Mouse (Mus musculus) CH12.LX (cell line): Measurements from ENCODE around the gene Raver1. TPM values are rescaled to one million over a fixed set of nuclear protein-coding genes. Genes with fewer than 3 reads are reported as not detected.

Experiments used
- DNase-seq: peaks from one replicate; pipeline ENCODE4 v3.0.0-alpha.2; 2013; ENCODE audit errors: extremely low read depth
- H3K27ac ChIP-seq: 2 replicates; pipeline ENCODE4 v1.5.1; 2012; ENCODE audit warnings: low read depth, mild to moderate bottlenecking, control low read depth, moderate library complexity; ENCODE audit not compliant: insufficient read depth
- H3K27me3 ChIP-seq: replicated peaks from 2 replicates; pipeline ENCODE3; 2012; ENCODE audit warnings: inconsistent platforms
- H3K36me3 ChIP-seq, 2 experiments: replicated peaks in 1 of 2; 2 replicates each; pipeline versions ENCODE3 to v1.6.1; 2012; ENCODE audit warnings: inconsistent platforms in 1 of 2, low read length in 1 of 2, mild to moderate bottlenecking in 1 of 2, mixed read lengths in 1 of 2, moderate library complexity in 1 of 2; ENCODE audit not compliant: control insufficient read depth in 1 of 2, insufficient read depth in 1 of 2
- H3K4me1 ChIP-seq, 2 experiments: 2 replicates each; pipeline ENCODE4 v1.6.1; 2012; ENCODE audit warnings: inconsistent platforms in 1 of 2, moderate library complexity in 1 of 2; ENCODE audit not compliant: insufficient read depth in 2 of 2, control insufficient read depth in 1 of 2
- H3K4me2 ChIP-seq: 2 replicates; pipeline ENCODE4 v1.6.1; 2012; ENCODE audit warnings: low read depth, mild to moderate bottlenecking, control low read depth; ENCODE audit not compliant: poor library complexity, insufficient read depth, severe bottlenecking
- H3K4me3 ChIP-seq, 3 experiments: fragments of 150-350 bp in 1 of 3; sonication (generic) in 1 of 3; replicated peaks in 1 of 3; 2 replicates each; pipeline versions ENCODE3 to v1.5.1; 2011 to 2012; ENCODE audit warnings: low read depth in 2 of 3, low read length in 2 of 3, mild to moderate bottlenecking in 2 of 3, moderate library complexity in 2 of 3, control low read depth in 1 of 3, improper control_type of control experiment in 1 of 3, inconsistent platforms in 1 of 3, mixed read lengths in 1 of 3; ENCODE audit not compliant: poor library complexity in 1 of 3
- H3K79me2 ChIP-seq: replicated peaks from 2 replicates; pipeline ENCODE4 v1.6.1; 2012; ENCODE audit warnings: mild to moderate bottlenecking, moderate library complexity; ENCODE audit not compliant: control insufficient read depth, poor library complexity, insufficient read depth, severe bottlenecking; ENCODE audit errors: extremely low read depth
- H3K9ac ChIP-seq: 2 replicates; pipeline ENCODE4 v1.6.1; 2012; ENCODE audit warnings: low read depth, mild to moderate bottlenecking, control low read depth, moderate library complexity; ENCODE audit not compliant: insufficient read depth
- H3K9me3 ChIP-seq: replicated peaks from 2 replicates; pipeline ENCODE3; 2012; ENCODE audit warnings: low read length, inconsistent platforms, mixed read lengths
- BHLHE40 ChIP-seq: IDR thresholded peaks from 2 replicates; pipeline ENCODE4 v1.6.1; 2011; ENCODE audit warnings: mild to moderate bottlenecking, low read depth, low read length, improper control_type of control experiment
- CHD1 ChIP-seq: IDR thresholded peaks from 2 replicates; pipeline ENCODE4 v1.6.1; 2012; ENCODE audit warnings: low read depth, low read length, improper control_type of control experiment, inconsistent platforms
- CTCF ChIP-seq, 2 experiments: IDR thresholded peaks in 1 of 2; conservative IDR thresholded peaks in 1 of 2; 2 replicates each; pipeline ENCODE4 v1.5.1; 2011 to 2012; ENCODE audit warnings: low read depth in 2 of 2, low read length in 2 of 2, improper control_type of control experiment in 1 of 2, inconsistent platforms in 1 of 2, mild to moderate bottlenecking in 1 of 2, moderate library complexity in 1 of 2
- E2F4 ChIP-seq: IDR thresholded peaks from 2 replicates; pipeline ENCODE4 v1.6.1; 2011; ENCODE audit warnings: low read depth, low read length, improper control_type of control experiment; ENCODE audit not compliant: insufficient replicate concordance
- ELF1 ChIP-seq: IDR thresholded peaks from 2 replicates; pipeline ENCODE4 v1.6.1; 2014; ENCODE audit warnings: low read depth, mild to moderate bottlenecking, inconsistent platforms, low read length, improper control_type of control experiment
- EP300 ChIP-seq: IDR thresholded peaks from 2 replicates; pipeline ENCODE4 v1.6.1; 2011; ENCODE audit warnings: low read length, improper control_type of control experiment
- ETS1 ChIP-seq: conservative IDR thresholded peaks from 2 replicates; pipeline ENCODE4 v1.6.1; 2012; ENCODE audit warnings: low read depth, mild to moderate bottlenecking, inconsistent platforms, low read length, improper control_type of control experiment, moderate library complexity
- GABPA ChIP-seq: IDR thresholded peaks from 2 replicates; pipeline ENCODE4 v1.6.1; 2012; ENCODE audit warnings: low read depth, low read length, improper control_type of control experiment, inconsistent platforms; ENCODE audit not compliant: insufficient replicate concordance
- HCFC1 ChIP-seq: IDR thresholded peaks from 2 replicates; pipeline ENCODE4 v1.6.1; 2012; ENCODE audit warnings: low read depth, mild to moderate bottlenecking, inconsistent platforms, low read length, improper control_type of control experiment
- IRF4 ChIP-seq: IDR thresholded peaks from 2 replicates; pipeline ENCODE4 v1.6.1; 2014; ENCODE audit warnings: low read depth, mild to moderate bottlenecking, inconsistent platforms, low read length, improper control_type of control experiment
- JUN ChIP-seq: IDR thresholded peaks from 2 replicates; pipeline ENCODE4 v1.6.1; 2011; ENCODE audit warnings: low read depth, mild to moderate bottlenecking, low read length, improper control_type of control experiment, moderate library complexity; ENCODE audit not compliant: insufficient read depth
- MAFK ChIP-seq: IDR thresholded peaks from 2 replicates; pipeline ENCODE4 v1.6.1; 2011; ENCODE audit warnings: low read length, improper control_type of control experiment; ENCODE audit not compliant: insufficient replicate concordance
- MAX ChIP-seq: IDR thresholded peaks from 2 replicates; pipeline ENCODE4 v1.6.1; 2011; ENCODE audit warnings: low read length, improper control_type of control experiment
- MAZ ChIP-seq: IDR thresholded peaks from 2 replicates; pipeline ENCODE4 v1.6.1; 2012; ENCODE audit warnings: low read depth, mild to moderate bottlenecking, inconsistent platforms, low read length, improper control_type of control experiment, moderate library complexity
- MEF2A ChIP-seq: IDR thresholded peaks from 2 replicates; pipeline ENCODE4 v1.6.1; 2014; ENCODE audit warnings: low read depth, mild to moderate bottlenecking, inconsistent platforms, low read length, improper control_type of control experiment, borderline replicate concordance
- MXI1 ChIP-seq: IDR thresholded peaks from 2 replicates; pipeline ENCODE4 v1.6.1; 2011; ENCODE audit warnings: mild to moderate bottlenecking, low read depth, low read length, improper control_type of control experiment
- MYC ChIP-seq: IDR thresholded peaks from 2 replicates; pipeline ENCODE4 v1.6.1; 2011; ENCODE audit warnings: low read depth, mild to moderate bottlenecking, improper control_type of control experiment, low read length
- NELFE ChIP-seq: IDR thresholded peaks from 2 replicates; pipeline ENCODE4 v1.6.1; 2011; ENCODE audit warnings: low read depth, low read length, improper control_type of control experiment
- POLR2A ChIP-seq: IDR thresholded peaks from 2 replicates; pipeline ENCODE4 v1.6.1; 2011; ENCODE audit warnings: low read depth, mild to moderate bottlenecking, improper control_type of control experiment, low read length
- RAD21 ChIP-seq: IDR thresholded peaks from 2 replicates; pipeline ENCODE4 v1.6.1; 2011; ENCODE audit warnings: low read depth, mild to moderate bottlenecking, low read length, improper control_type of control experiment, moderate library complexity
- RCOR1 ChIP-seq: conservative IDR thresholded peaks from 2 replicates; pipeline ENCODE4 v1.6.1; 2012; ENCODE audit warnings: low read depth, mild to moderate bottlenecking, inconsistent platforms, low read length, improper control_type of control experiment
- SIN3A ChIP-seq: IDR thresholded peaks from 2 replicates; pipeline ENCODE4 v1.6.1; 2012; ENCODE audit warnings: low read length, improper control_type of control experiment, inconsistent platforms
- SMC3 ChIP-seq: IDR thresholded peaks from 2 replicates; pipeline ENCODE4 v1.6.1; 2011; ENCODE audit warnings: low read depth, low read length, improper control_type of control experiment
- TBP ChIP-seq: conservative IDR thresholded peaks from 2 replicates; pipeline ENCODE4 v1.6.1; 2011; ENCODE audit warnings: low read depth, low read length, improper control_type of control experiment
- UBTF ChIP-seq: IDR thresholded peaks from 2 replicates; pipeline ENCODE4 v1.6.1; 2012; ENCODE audit warnings: low read depth, mild to moderate bottlenecking, inconsistent platforms, low read length, improper control_type of control experiment, moderate library complexity
- USF1 ChIP-seq: IDR thresholded peaks from 2 replicates; pipeline ENCODE4 v1.6.1; 2014; ENCODE audit warnings: low read depth, mild to moderate bottlenecking, inconsistent platforms, low read length, improper control_type of control experiment
- USF2 ChIP-seq: conservative IDR thresholded peaks from 2 replicates; pipeline ENCODE4 v1.6.1; 2011; ENCODE audit warnings: low read depth, low read length, improper control_type of control experiment
- ZC3H11A ChIP-seq: IDR thresholded peaks from 2 replicates; pipeline ENCODE4 v1.6.1; 2012; ENCODE audit warnings: low read depth, mild to moderate bottlenecking, inconsistent platforms, low read length, improper control_type of control experiment
- ZKSCAN1 ChIP-seq: IDR thresholded peaks from 2 replicates; pipeline ENCODE4 v1.6.1; 2012; ENCODE audit warnings: low read depth, inconsistent platforms, low read length, improper control_type of control experiment, borderline replicate concordance
- ZMIZ1 ChIP-seq: IDR thresholded peaks from 2 replicates; pipeline ENCODE4 v1.6.1; 2012; ENCODE audit warnings: low read depth, mild to moderate bottlenecking, inconsistent platforms, low read length, improper control_type of control experiment
- ZNF384 ChIP-seq: IDR thresholded peaks from 2 replicates; pipeline ENCODE4 v1.6.1; 2012; ENCODE audit warnings: low read depth, low read length, improper control_type of control experiment, inconsistent platforms
- dilution Hi-C: fragments of 300-500 bp; cut with MboI; formaldehyde crosslinking; loops from 2 replicates; pipeline ENCODE4 v1.14.3; 2020; ENCODE audit warnings: low sequenced_read_pairs; ENCODE audit not compliant: extremely low pct_unique_long_range_greater_than_20kb, extremely low pct_ligation_motif_present
- in situ Hi-C: fragments of 300-500 bp; cut with MboI; formaldehyde crosslinking; loops from 3 replicates; pipeline ENCODE4 v1.14.3; 2019; ENCODE audit warnings: low sequenced_read_pairs, low pct_ligation_motif_present, low pct_unique_long_range_greater_than_20kb, mixed read lengths
- polyA plus RNA-seq: library from polyadenylated mRNA; unstranded; fragments of >175 nt; gene quantifications from 2 replicates; pipeline ENCODE4 v1.2.1, GENCODE M21; 2012; ENCODE audit warnings: low read depth; ENCODE audit not compliant: insufficient read length
- total RNA-seq, 2 experiments: library from RNA; depleted of rRNA; stranded (reverse); fragments of 300-350 nt in 1 of 2; fragments of >200 nt in 1 of 2; gene quantifications; 2 replicates each; pipeline ENCODE4 v1.2.3; 2012 to 2014

The Raver1 gene
- total and polyA plus RNA-seq, 3 experiments, result 18.9 to 101 (median 30.8) TPM

DNA sequence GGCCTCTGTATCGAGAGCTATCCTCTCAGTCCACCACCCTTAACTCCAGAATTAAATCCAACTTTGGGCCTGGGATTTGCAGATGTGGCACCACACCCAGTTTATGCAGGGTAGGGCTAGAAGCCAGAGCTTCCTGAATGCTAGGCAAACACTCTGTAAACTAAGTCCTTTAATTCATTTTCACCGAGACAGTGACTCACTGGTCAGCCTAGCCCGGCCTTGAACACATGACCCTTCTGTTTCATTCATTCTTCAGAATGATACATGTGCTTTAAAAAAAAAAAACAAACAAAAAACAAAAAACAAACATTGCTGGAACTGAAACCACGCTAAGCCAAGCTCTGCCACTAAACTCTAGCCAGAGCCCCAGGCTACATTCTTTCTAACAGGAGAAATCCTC is 46.6 kb upstream of the Raver1 start:
- Histone ChIP-seq H3K27me3 (no peaks in the 10 kb centered on the region), H3K9ac (no peak overlapping the region), H3K9me3 (no peaks in the 10 kb centered on the region), H3K4me3 (no peak overlapping the region), H3K27ac (0 out of 2 replicates have a peak overlapping the region, but pooled peaks have one; percentile 58), H3K36me3 (peaks cover 57 to 62% of the 10 kb centered on the region in 2 experiments), H3K79me2 (0 out of 2 replicates have a peak, but pooled peaks cover 4% of the 10 kb centered on the region), H3K4me1 (peaks cover 13 to 49% of the 10 kb centered on the region in 2 experiments), H3K4me2 (no peak overlapping the region)
- TF ChIP-seq TBP (no peak), ZC3H11A (no peak), E2F4 (no peak), EP300 (no peak), ETS1 (no peak), IRF4 (no peak), SMC3 (no peak), ZNF384 (no peak), MEF2A (no peak), USF2 (no peak), RCOR1 (no peak), UBTF (no peak), MAZ (no peak), MAFK (no peak), JUN (no peak), BHLHE40 (no peak), ELF1 (no peak), MXI1 (no peak)
- DNase-seq, result no peak
- in situ Hi-C loops (no loop called here), dilution Hi-C loops (no loop called here)

DNA sequence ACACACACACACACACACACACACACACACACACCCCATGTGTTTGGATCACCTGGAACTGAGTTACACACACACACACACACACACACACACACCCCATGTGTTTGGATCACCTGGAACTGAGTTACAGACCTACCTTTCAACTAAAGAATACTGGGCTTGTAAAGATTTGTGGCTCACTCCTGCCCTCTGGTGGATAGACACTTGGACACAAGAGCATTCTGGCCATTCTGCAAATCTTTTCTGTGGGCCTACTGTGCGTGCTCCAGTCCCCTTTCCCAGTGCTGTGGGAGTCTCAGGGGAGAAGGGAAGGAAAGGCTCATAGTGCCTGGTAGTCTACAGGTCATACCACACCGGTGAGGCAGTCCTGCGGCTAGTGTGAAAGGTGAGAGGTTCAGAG is 45.4 kb upstream of the Raver1 start:
- DNase-seq, result peak; percentile 89
- Histone ChIP-seq H3K27me3 (no peaks in the 10 kb centered on the region), H3K27ac (peak overlapping the region; percentile 98), H3K9me3 (no peaks in the 10 kb centered on the region), H3K4me2 (peak overlapping the region; percentile 55; the same call in 1 of the 2 replicates), H3K79me2 (no peaks in the 10 kb centered on the region), H3K9ac (peak overlapping the region; percentile 29; the same call in 1 of the 2 replicates), H3K4me1 (peaks cover 18 to 60% of the 10 kb centered on the region in 2 experiments), H3K36me3 (peaks cover 45 to 50% of the 10 kb centered on the region in 2 experiments), H3K4me3 (no peak overlapping the region)
- dilution Hi-C loops, result no loop called here
- in situ Hi-C loops, result no loop called here
- TF ChIP-seq CTCF (conservative IDR thresholded peaks at IDR 0.05 in 1 of 2, IDR thresholded peaks at IDR 0.05 in 1 of 2; ENCODE audit: low read depth in 2 of 2, low read length in 2 of 2) (peak; percentile 54 to 87), SMC3 (peak; percentile 90), USF2 (no peak), MEF2A (no peak), NELFE (no peak; the same call in 1 of the 2 replicates), ELF1 (no peak), SIN3A (peak; percentile 86), E2F4 (no peak), MXI1 (peak; percentile 55), USF1 (no peak), UBTF (no peak), GABPA (no peak), IRF4 (peak; percentile 31; the same call in 1 of the 2 replicates), CHD1 (no peak), POLR2A (peak; percentile 43), EP300 (no peak; the same call in 1 of the 2 replicates), ZMIZ1 (no peak), ZNF384 (0 out of 2 replicates have a peak, but pooled peaks have one; percentile 6), MAZ (no peak), MYC (peak; percentile 79), MAX (no peak), ZC3H11A (peak; percentile 50), RAD21 (peak; percentile 83), HCFC1 (no peak), MAFK (no peak), ZKSCAN1 (peak; percentile 99)
